Mouse (Mus musculus): Measurements from ENCODE around the gene Naa25.

The Naa25 gene

DNA sequence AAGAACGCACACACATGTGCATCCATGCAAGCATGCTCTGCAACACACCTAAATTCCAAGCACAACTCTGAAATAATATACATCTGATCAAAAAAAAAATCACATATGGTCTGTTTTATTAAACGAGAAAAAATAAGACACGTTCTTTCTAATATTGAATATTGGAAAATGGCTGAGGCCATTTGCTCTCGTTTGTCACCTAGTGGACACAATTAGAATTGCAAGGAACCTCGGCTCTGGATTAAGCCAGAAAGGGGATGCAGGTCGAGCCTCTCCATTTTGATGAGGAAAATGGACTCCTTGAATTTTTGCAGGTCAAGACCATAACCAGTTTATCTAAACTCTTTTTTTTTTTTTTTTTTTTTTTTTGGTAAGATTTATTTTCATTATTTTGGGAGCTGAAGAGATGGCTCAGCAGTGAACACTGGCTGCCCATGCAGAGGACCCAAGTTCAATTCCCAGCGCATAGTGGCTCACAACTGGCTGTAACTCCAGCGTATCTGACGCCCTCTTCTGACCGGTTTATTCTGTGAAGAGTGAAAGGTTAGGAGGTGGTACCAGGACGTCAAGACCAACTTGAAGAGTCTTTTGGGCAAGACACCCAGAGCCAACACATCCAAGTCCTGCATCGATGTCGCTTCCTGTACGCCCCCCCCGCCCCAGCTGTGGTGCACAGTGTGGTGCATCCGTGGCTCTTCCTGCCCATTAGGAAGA is 4.9 kb upstream of the Naa25 start:
- DNase-seq (ENCODE audit: low read depth, low spot score), result peak; percentile 55

DNA sequence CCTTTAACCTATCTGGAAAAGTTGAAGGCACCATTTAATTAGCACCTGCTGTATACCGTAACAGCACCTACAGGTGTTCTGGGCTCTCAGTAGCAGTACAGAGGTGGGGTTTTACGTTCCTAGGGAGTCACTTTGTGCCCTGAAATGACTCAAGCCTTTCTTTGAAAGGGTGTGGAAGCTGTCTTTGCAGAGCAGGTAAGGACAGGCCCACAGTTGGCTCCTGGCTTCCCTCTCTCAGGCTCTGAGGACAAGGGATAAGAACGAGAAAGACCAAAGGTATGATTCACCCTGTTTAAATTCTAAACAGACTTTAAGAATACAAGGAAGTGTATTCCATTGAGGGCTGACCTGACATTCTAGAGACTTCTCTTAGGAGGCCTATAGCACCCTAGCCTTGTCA is 4.3 kb upstream of the Naa25 start:
- no peak for DNase-seq (ENCODE audit: low read depth, low spot score)

DNA sequence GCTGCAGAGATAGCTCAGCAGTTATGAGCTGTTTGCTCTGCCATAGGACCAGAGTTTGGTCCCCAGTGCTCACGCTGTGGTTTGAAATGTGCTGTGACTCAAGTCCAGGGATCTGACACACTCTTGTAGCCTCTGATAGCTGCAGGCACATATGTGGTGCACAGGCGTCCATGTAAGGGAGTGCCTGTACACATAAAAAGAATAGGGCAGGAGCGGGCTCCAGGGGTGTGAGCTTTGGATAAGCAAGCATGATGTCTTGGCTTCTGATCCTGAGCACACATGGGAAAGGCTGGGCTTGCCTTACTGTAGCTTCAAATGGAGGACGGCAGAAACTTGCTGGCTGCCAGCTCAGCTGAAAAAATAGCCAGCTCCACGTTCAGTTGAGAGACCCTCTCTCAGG is 2.1 kb upstream of the Naa25 start:
- no peak for DNase-seq (ENCODE audit: low read depth, low spot score)

DNA sequence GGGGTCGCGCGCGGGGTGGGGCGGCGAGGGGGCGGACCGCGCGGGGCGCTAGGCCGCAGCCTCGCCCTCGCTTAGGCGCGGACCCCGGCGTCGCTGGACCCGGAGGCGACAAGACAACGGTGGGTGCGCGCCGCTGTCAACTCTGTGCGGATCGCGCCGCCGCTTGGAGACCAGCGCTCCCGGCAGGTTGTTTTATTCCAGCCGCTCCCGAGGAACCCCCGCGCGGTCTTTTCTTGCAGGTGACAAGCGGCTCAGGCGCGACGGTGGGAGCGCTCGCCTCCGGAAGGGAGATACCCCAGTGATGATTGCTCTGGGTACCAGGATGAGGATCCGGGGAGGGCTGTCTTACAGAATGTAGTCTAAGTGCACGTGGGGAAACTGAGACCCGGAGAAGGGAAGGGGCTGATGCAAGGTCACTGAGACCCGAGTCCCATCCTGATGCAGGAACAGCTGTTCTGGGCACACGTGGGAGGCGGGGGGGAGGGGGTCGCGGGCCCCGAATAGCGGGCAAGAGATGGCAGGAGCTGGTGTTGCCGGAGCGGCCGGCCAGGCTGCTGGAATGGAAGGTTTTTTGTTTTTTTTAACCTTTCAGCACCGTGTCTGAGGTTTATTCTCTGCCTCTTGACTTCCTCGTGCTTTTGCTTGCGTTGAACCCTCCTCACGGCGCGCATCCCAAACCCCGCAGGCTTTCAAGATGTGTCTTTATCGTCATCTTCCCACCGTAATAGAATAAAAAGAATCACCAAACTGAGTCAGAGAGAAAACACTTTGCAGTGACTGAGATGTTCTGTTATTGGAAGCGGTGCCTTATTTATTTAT is 619 bp downstream of the Naa25 start:
- DNase-seq (ENCODE audit: low read depth, low spot score), result no peak

DNA sequence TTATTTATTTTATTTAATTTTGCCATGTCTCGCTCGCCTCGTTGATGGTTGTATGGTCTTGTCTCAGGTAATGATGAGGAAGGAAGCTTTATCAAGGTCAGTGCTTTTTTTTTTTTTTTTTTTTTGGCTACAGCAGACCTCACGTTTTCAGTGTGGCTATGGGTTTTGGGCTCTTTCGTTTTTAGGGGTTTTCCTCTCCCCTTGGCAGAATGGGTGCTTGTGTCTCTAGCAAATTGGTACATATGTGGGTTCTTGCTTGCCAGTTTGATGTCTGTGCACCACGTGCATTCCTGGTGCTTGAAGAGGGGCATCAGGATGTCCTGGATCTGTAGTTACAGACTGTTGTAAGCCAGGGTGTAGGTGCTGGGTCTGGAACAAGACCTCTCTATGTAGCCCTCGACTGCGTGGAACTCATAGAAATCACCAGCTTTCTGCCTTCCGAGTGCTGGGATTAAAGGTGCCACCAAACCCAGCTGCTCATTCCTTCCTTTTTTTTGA is 1.3 kb downstream of the Naa25 start:
- DNase-seq (ENCODE audit: low read depth, low spot score), result no peak

DNA sequence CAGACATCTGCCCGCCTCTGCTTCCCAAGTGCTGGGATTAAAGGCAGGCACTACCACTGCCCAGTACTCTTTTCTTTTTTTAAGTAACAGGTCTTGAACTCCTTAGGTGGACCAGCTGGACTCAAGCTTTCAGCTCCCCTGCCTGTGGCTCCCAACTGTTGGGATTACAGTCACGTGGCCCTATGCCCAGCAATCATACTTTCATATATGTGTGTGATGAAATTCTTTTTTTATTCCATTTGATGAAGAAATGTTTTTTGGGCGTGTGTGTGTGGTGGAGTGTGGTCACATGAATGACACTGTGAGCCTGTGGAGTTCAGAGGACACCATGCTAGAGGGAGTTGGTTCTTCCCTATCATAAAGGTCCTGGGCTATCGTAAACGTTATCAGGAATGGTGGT is 1.8 kb downstream of the Naa25 start:
- DNase-seq (ENCODE audit: low read depth, low spot score), result no peak

DNA sequence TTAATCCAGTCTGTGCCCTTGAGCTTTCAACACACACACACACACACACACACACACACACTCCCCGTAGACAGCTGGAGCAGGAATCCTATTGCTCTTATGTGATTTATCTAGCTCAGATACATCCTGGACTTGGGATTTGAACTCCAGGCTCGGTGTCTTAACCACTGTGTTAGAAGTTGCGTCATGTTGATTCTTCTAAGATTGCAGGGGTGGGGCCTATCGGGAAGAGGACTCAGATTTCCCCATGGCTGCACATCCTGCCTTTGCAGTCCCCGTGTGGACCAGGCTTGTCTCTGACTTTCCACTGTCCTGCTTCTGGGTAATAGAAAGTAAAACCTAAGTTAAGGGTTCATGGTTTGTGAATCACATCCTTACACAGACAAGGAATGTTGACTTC is 2.3 kb downstream of the Naa25 start:
- DNase-seq (ENCODE audit: low read depth, low spot score), result no peak

DNA sequence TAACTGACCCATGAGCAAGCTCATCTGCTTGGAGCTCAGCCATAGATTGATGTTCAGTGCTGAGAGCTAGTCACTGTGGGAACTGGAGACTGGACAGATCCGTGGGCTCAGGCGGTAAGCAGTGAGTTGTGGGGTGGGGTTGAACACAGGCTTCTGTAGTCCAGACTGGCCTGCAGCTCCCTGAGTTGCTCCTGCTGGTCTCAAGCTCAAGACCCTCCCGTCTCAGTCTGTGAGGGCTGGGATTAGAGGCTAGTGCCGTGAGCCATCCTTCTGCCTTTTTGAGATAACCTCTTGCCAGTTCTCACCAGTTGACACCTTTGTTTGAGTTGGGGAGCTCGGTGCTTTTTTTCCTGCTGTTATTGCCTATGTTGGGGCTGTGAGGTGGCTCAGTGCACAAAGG is 3.1 kb downstream of the Naa25 start:
- DNase-seq (ENCODE audit: low read depth, low spot score), result no peak

DNA sequence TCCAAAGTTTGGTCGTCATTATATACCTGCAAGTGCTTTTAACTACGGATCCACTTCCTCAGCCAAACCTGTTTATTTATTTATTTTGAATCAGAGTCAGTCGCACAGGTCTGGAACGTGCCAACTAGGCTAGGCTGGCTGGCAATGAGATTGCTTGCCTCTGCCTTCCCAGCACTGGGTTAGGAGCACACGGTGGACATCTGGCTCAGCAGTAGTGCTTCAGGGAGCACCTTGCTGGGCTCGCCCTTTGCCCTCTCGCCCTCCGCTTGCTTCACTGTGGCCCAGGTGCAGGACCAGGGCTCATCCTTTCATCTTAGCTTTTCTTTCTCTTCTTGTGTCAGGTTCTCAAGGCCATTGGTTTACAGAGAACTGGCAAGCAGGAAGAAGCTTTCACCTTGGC is 10.1 kb downstream of the Naa25 start:
- no peak for DNase-seq (ENCODE audit: low read depth, low spot score)

DNA sequence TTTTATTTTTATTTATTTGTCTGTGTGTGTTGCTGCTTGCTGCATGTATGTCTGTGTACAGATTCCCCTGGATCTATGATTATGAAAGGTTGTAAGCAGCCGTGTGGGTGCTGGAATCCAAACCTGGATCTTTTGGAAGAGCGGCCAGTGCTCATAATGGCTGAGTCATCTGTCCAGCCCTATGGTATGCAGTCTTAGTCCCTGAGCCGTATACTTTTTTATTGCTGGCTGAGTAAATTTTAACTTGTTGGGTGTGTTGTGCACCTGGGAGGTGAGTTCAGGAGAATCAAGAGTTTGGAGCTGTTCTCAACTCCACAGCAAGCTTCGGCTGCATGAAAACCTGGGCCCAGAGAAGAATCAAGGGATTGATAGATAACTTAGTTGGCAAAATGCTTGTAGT is 13.2 kb downstream of the Naa25 start:
- DNase-seq (ENCODE audit: low read depth, low spot score), result no peak

DNA sequence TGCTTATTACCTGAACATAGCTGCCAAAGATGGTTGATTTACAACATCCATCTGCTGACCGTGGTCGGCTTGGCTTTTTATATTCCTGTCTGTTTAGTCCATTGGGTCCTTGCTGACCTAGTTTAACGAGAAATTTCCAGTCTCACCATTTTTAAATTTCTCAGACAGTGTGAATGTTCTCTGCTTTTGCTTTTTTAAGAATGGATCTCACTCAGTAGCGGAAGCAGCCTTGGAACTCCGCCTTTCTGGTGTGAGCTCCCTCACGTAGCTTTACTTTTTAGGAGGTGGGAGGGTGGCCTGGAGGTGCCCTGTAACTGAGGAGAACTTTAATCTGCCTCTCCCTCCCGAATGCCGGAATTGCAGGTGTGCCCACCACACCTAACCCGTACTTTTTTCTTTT is 23.0 kb downstream of the Naa25 start:
- no peak for DNase-seq (ENCODE audit: low read depth, low spot score)

DNA sequence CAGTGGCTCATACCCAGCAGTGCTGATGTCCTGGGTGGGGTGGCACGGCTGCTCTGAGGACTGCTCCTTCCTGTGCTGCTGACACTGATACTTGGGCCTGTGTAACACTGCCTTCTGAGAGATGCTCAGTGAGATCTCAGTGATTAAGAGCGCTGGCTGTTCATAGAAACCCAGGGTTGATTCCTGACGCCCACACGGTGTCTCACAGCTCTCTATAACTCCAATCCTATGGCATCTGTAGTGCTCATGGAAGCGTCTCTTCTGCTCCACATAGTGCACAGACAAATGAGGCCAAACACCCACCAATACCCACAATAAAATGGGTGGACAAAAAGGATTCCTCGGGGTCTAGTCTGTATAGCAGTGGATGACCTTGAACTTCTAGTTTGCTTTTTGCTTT is 25.1 kb downstream of the Naa25 start:
- no peak for DNase-seq (ENCODE audit: low read depth, low spot score)

DNA sequence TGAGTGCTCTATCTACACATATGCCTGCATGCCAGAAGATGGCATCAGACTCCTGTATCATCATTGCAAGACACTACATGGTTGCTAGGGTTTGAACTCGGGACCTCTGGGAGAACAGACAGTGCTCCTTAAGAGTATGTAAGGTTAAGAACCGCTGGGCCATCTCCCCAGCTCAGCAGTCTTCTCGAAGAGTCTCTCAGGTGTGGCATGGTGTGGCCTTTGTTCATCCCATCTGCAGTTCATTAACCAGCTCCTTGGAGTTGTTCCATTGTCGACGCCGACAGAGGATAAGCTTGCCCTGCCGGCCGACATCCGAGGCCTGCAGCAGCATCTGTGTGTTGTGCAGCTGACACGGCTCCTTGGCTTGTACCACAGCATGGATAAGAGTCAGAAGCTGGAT is 25.6 kb downstream of the Naa25 start:
- no peak for DNase-seq (ENCODE audit: low read depth, low spot score)

DNA sequence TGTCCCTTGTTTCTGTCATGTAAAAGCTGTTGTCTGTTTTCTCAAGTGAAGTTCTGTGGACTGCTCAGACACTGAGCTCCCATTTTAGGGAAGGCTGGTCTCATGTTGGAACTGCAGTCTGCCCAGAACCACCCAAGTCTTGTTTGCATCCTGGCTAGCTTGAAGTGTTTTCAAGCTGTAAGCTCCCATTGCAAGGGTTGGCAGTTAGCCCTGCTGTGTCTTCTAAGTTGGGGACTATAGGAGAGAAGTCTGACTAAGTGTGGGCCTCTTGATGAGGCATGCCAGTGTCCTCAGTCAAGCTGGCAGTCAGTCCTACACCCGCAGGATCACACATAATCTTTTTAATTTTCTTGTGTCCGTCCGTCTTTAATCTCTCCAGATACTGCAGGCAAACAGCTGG is 31.2 kb downstream of the Naa25 start:
- DNase-seq (ENCODE audit: low read depth, low spot score), result no peak

DNA sequence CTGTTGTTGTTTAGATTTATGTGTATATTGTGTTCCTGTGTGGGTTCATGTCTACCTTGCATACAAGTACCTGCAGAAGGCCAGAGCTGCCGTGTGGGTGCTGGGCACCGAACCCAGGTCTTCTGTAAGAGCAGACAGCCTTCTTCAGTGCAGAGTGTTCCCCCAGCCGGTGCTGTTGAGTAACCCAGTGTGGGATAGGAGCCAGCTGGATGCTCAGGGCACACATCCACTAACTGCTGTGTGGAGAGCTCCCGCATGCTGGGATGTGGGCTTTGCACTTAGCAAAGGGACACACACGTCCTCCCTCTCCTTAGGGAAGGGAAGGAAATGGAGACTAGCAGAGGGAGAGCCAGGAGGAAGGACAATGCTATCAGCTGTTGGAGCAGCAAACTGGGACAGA is 40.4 kb downstream of the Naa25 start:
- no peak for DNase-seq (ENCODE audit: low read depth, low spot score)

DNA sequence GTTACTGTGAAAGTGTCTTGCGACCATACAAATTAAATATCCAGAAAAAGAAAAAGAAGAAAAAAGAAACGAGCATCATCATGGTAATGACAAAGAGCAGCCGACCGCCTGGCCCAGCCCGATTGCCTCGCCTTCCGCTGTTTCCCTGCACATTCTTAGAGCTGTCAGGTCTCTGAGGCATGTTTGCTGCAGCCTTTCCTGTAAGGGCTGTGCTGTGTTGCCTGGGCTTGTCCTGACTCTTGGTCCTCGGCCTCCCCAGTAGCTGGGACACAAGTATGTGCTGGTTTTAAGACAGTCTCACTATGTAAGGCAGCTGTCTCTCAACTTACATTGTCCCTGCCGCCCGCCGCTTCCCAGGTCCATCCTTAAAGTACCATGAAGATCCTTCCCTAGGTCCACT is 41.0 kb downstream of the Naa25 start:
- DNase-seq (ENCODE audit: low read depth, low spot score), result no peak

DNA sequence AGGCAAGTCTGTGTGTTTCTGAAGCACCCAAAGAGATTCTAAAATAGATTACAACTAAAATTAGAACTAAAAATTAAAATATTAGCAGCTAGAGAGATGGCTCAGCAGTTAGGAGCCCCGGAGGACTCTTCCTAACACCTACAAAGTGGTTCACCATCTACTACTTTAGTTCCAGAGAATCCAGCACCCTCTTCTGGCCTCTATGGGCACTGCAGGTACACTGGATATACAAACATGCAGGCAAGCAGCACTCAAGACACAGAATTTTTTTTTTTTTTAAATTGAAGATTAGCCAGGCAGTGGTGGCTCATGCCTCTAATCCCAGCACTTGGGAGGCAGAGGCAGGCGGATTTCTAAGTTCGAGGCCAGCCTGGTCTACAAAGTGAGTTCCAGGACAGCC is 45.8 kb downstream of the Naa25 start:
- DNase-seq (ENCODE audit: low read depth, low spot score), result peak; percentile 77

DNA sequence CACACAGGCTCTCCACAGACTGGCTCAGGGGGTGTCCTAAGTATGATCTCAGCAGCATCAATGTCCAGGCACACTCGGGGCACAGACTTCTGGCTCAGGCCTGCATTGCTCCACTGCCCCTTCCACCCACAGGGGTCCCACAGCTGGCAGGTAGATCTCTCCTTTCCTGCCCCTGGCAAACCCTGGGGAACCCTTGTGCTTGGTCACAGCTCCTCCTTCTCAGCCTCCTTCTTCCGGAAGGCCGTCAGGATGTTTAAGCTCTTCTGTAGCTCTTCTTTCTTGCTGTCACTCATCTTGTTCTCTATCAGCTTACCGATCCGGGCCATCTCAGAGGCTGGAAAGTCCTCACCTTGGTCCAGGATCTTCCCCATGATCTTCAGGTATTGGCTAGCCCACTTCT is 47.1 kb downstream of the Naa25 start:
- DNase-seq (ENCODE audit: low read depth, low spot score), result no peak

DNA sequence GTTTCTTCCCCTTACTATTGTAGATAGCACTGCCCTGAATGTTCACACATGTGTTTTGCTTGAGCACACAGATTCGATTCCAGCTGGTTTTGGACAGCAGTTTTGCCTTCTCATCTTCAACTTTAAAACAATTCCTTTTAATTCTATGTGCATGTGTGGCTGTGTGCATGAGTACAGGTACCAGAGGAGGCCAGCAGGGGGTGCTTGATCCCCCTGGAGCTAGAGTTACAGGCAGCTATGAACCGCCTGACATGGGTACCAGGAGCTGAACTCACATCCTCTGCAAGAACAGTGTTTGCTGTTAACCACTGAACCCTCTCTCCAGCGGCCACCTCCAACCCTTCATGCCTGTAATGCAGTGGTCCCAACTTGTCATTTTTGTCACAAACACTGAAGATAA is 50.7 kb downstream of the Naa25 start:
- DNase-seq (ENCODE audit: low read depth, low spot score), result peak; percentile 49

DNA sequence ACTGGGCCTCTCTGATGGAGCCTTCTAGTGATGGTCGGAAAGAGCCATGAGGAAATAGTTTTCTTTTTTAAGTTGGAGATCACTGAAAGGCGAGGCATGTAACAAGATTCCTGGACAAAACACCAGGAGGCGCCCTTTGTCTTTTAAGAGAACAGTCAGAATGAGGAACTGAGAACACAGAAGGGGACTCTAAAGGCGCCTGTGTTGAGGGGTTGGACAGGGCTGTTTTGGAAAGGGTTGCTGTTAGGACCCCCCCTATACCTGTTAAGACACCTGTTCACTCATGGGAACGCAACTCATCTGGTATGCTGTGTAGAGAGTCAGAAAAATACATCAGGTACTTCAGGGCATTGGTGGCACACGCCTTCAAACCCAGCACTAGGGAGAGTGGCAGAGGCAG is 52.2 kb downstream of the Naa25 start:
- peak; percentile 91 for DNase-seq (ENCODE audit: low read depth, low spot score)

DNA sequence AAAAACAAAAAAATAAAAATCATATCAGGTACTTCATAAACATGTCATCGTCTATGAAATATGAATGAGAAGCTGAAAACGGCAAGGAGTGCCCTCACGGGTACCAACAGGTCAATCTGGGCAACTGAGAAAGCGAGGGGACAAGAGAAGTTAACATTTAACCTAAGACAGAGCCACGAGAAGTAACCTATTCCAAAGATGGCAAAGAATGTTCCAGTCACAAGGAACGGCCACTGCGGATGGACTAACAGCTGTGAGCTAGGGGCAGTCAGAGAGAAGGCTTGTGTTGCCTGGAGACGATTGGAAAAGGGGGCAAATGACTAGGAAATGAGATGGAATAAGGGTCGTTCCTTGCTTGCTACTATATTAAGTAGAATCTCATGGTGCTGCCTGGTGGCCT is 52.7 kb downstream of the Naa25 start:
- DNase-seq (ENCODE audit: low read depth, low spot score), result no peak

DNA sequence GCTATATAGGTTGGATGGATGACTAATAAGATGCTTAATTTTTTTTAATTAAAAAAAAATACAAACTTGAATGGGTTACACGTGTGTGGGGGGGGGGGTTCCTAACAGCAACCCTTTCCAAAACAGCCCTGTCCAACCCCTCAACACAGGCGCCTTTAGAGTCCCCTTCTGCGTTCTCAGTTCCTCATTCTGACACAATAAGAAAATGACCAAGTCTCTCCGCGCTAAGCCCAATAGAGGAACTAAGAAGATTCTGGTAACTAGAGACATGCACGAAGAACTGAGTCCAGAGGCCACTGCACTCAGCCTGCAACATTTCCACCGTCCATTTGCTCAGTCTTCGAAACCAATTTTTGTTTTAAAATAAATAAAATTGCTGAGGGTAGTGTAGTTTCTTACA is 53.5 kb downstream of the Naa25 start:
- peak; percentile 93 for DNase-seq (ENCODE audit: low read depth, low spot score)

DNA sequence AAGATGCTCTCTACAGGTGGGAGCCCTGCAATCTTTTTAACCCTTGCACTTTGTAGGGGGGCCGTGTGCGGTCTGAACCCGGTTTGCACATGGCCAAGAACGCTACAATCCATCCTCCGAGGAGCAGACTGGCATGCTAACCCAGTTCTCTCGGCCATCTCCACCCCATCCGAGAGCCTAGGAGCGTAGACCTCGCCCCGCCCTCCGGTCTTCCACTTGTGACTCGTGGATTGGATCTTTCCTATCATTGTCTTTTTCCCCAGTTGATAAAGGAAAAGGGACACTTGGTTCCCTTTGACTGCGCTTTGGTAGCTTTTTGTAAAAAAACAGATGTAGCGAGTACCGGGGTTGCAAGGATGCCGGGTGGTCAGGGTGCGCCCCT is 53.9 kb downstream of the Naa25 start, which contains the start of gene Tmem116:
Gene Tmem116, plus strand, starts transcription at position 250 of the 382 bp plus-strand sequence.
- no peak for DNase-seq (ENCODE audit: low read depth, low spot score)
